Mouse (Mus musculus) hematopoietic stem cell, adult 5-6 weeks (primary cell): Measurements from ENCODE around the gene Itpr1. TPM values are rescaled to one million over a fixed set of nuclear protein-coding genes. Genes with fewer than 3 reads are reported as not detected.

ENCODE experiments used
- ATAC-seq, 2 experiments: fragments of 125-278 bp in 1 of 2; replicated peaks in 1 of 2; 2 replicates each; pipeline ENCODE4 v1.8.0; 2016 to 2017; ENCODE audit warnings: inconsistent platforms in 2 of 2, mild to moderate bottlenecking in 2 of 2, moderate number of reproducible peaks in 2 of 2, low read depth in 1 of 2, moderate TSS enrichment in 1 of 2; ENCODE audit not compliant: low FRiP score in 2 of 2, poor library complexity in 2 of 2, severe bottlenecking in 2 of 2, insufficient read depth in 1 of 2, low TSS enrichment in 1 of 2
- total RNA-seq: library from RNA; stranded (forward); fragments of 172-1452, 232-1000 nt; gene quantifications from 2 replicates; pipeline ENCODE4 v1.2.3, GENCODE M21; 2017

The Itpr1 gene
- total RNA-seq, 1 experiment from 2014 or later: 82.5 TPM

DNA sequence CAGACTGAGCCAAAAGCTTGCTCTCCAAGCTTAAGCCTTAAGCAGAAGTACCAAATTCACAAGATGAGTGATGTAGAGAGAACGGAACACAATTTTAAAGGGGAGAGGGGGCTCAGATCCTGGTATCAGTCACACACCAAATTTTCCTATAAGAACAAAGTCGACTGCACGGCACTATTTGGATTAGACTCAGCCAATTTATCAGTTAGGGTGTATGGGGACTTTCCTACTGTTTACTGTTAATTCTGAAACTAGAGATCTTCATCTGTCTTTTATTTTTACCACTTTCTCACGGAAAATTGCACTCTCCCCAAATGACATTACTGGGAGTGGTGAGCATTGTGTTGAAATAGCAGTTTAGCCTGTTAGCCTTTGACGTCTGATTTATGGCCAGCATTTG is 269.6 kb downstream of the Itpr1 start:
- ATAC-seq: no peak

DNA sequence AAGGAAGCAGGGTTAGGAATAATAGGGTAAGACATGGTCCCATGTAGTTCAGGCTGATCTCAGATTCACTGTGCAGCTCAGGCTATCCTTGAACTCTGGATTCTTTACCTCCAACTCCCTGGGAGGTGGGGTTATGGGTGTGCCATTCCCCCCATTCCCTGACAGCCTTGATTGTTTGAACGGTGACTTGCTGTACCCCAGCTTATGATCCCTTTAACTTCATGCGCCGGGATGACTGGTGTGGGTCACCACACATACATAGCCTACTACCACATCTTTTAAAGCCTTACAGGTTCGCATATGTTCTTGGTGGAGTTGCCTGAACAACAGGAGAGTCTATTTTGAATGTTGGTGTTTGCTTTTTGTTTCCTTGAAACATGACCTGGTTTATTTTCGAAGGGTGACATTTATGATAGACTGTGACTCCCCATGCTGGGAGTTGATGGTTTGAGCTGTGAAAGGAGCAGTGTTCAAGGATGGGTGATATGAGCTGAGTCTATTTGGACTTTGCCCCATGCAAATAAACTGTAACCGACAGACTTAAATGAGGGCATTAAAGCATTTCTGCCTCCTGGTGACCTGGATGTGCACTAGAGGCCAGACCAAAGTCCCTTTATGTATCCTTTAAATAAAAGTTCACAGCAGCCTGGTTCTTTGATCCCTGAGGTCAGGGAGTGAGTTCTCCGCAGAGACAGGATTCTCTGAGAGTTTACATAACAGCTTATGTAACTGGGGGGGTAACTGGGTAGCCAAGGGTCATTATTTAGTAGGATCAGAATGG is 273.5 kb downstream of the Itpr1 start:
- no peak for ATAC-seq

DNA sequence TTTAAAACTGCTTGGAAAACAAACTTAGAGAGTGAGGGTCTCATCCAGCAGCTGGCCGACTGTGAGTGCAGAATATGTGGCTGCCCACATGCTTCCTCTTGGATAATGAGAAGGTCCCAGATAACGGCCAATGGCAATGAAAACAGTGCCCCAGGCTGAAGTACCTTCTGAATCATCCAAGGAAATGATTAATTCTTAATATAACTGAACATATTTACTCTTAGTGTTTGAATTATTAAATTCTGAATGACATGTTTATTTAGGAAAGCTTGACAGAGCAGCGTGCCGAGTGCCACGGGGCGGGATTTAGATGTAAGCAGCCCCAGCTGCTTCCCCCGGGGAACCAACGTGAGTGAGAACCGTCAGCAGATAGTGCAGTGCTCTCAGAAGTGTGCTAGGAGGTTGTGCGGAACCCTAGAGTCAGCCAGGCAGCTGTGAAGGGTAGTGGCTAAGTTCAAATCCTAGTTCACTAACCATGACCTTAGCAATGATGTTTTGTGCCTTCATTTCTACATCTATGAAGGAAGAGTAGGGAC is 274.5 kb downstream of the Itpr1 start:
- no peak for ATAC-seq

DNA sequence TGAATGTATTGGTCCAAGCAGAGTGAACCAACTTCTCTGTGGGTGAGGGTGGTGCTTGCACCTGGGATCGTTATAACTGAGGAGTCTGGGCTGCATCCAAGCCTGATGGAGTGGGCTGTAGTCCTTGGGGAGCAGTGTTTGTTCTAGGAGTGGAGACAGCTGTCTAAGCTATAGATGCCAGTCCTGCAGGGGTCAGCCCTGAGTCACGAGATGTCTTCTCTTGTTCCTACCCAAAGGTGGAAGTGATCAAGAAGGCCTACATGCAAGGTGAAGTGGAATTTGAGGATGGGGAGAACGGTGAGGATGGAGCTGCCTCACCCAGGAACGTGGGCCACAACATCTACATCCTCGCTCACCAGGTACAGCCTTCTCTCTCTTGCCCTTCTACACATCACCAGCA is 275.4 kb downstream of the Itpr1 start:
- peak in 1 of 2 experiments; percentile 46; a peak in 1 of 4 replicates for ATAC-seq

DNA sequence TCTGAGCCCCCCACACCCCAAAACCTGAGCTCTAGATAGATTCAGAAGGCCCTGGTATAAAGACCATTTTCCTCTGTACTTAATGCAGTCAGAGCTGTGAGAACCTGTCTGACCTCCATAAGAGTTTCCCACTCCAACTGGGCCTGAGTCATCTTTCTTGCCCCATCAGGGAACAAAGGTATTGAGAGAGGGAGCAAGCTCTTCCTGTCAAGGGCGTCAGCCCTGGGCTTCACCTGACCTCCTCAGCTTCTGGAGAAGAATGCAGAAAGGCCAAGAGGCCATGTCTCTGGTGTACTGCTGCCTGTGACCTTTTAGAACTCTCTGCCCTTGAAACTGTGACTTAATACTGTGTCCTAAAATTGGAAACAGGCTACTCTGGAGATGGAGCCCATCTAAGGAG is 279.1 kb downstream of the Itpr1 start:
- ATAC-seq: no peak

DNA sequence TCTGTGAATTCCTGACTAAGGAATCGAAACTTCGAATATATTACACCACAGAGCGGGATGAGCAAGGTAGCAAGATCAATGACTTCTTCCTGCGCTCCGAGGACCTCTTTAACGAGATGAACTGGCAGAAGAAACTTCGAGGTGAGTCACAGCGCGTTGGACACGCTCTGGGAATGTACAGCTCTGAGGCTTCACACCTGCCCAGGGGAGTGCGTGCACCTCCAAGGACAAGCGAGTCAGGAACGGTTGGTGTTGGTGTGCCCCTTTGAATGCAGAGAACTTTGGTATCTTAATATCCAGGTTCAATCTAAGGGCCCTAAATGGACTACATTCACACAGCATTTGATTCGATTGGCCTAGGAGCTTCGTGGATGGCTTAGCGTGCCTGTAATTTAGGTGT is 280.9 kb downstream of the Itpr1 start:
- no peak for ATAC-seq

DNA sequence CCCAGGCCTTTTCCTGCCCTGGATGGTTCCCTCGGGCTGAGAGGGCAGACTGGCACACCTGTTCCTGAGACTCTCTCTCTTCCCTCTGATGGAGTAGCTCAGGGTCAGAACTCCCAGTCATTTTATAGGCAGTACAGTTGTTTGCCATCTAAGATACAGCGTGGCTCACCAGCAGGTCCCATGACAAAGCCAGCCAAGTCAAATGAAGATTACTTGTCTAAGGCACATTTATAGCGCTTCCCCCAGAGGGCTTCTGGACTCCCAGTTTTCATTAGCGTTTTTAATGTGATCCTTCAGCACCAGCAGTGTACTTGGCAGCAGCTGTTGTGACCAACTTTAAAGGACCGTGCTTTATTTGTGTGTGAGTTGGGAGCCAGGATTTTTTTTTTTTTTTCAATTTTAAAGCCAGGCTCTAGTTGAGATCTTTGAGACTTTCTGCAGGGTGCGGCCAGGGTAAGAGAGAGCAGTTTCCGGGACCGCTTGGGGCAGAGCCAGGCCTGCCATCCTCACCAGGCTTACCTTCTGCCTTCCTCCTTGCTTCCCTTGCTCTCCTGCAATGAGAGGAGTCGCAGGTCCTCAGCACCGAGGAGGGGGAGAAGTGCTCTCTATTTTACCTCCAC is 281.4 kb downstream of the Itpr1 start:
- ATAC-seq: no peak

DNA sequence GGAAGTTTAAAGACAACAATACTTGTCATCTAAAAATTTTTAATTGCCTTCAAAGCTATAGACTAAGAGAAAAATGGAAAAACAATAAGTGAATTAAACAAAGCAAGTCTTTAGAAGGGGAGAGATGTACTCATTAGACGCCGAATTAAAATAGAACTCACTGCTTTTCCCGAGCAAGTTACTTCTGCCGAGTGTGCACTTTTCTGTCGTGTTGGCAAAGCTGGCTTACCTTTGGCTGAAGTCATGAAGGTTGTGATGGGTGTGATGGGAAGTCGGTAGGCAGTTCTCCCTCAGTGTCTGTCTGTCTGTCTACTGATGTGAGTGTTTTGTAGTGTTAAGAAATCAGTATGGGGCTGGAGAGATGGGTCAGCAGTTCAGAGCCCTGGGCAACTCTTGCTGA is 282.1 kb downstream of the Itpr1 start:
- no peak for ATAC-seq

DNA sequence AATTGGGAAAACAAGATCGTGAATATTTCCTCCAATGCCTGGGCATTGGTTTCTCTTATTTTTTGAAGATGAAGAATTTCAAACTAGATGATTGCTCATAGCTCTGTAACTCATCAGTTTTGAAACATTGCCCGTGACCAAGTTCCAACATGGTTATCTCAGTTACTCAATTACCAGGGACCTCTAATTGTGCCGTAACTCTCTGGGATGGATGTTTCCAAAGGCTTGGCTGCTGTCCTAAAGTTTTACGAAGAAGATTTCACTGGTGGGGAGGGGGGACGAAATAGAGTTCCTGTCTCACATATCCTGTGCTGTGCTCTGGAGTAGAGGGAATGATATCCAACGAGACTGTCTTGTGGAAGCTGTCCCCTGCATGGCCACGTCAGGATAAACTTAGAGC is 285.2 kb downstream of the Itpr1 start:
- no peak for ATAC-seq

DNA sequence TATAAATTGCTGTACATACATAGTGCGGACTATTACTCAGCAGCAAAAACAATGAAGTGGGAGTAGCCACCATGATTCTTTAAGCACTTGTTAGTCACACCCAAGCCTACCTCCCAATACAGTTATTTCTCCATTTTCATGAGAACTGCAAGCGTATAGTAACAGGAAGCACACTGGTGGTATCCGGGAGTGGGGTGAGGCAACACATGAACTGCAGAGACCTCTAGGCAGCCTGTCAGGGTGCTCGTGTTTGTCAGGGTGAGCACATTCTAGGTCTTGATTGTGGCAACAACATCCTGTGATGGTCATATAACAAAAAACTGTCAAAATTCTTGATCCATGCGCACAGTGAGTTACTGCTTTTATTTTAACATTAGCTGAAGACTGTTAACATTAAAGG is 290.8 kb downstream of the Itpr1 start:
- ATAC-seq: peak; percentile 96 to 97

DNA sequence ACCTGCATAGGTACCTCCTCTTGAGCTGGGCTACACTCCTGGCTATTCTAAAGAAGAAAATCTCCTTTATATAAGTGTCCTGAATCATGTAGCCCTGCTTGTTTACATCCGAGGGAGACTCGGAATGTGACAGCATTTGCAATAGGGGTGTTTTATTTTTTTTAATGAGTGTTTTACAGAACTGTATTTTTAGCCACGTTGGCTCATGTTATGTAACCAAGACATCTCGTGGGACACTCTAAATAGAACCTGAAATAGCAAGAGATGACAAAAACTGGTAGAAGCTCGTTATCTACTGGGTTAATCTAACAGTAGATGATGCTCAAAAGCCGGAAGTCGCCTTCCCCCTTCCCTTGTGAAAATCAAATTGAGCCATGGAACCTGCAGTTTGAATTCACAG is 291.8 kb downstream of the Itpr1 start:
- no peak for ATAC-seq

DNA sequence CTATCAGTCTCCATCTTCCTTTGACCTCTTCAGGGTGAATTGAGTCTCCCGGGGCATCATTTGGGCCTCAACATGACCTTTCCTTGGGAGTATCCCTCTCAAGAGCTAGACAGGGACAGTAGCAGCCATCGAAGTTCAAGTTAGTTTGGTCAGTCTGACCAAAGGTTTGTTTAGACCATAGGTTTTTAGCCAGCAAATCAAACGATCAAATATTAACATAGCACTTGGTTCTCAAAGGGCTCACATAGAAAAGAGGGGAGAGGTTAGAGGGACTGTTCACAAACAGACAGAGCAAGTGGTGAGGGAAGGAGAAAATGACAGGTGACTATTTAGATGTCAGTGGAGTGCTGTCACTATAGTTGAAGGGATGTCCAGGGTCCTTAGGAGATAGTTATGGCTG is 293.3 kb downstream of the Itpr1 start:
- no peak for ATAC-seq

DNA sequence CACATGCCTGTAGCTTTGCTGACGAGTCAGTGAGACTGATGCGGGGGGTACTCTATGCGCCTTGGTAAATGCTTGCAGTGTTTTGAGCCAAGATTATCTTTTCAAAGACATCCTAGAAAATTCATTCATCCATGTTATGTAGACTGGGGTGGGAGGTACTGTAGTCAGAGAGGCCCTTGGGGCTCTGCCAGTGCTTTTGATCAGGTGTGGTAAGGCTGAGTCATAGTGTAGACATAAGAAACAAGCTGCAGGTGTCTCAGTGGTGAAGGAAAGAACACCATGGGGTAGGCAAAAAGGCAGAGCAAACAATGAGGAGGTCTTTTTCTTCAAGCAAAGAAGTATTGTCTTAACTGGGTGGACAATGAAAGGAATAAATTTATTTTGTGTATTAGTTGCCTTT is 294.4 kb downstream of the Itpr1 start:
- no peak for ATAC-seq

DNA sequence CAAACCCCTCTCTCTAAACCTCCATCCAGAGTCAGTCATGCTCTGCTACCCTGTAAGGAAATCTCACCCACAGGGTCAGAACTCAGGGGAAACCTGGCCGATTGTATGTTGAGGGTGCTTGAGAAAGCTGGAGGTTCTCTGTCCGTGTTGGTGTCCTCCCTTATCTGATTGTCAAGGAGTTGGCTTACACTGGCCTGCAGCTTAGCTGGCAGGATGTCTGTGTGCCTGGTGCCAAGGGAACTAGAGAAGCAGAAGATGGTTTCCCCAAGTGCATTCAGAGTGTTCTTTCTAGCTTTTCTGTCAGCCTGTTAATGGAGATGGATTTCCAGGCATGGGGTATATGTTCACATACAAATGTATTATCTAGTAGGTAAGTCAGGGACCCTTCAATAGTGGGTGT is 296.4 kb downstream of the Itpr1 start:
- no peak for ATAC-seq

DNA sequence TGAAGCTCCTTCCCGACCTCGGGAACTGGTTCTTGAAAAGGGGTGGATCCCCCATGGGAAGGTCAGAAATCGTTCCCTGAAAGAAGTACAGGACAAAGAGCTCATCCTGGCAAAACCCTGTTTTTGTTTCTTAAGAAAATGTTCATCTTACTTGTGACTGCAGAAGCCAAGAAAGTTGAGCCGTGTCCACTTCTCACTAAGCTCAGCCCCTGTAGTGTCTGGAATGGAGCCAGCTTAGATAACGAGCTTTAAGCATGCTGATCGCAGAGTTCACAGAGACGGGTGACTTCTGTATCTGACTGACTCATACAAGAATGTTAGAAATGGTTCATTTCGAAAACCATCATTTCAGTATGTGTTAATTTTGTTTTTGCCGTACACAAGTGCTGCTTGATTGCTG is 297.2 kb downstream of the Itpr1 start:
- no peak for ATAC-seq

DNA sequence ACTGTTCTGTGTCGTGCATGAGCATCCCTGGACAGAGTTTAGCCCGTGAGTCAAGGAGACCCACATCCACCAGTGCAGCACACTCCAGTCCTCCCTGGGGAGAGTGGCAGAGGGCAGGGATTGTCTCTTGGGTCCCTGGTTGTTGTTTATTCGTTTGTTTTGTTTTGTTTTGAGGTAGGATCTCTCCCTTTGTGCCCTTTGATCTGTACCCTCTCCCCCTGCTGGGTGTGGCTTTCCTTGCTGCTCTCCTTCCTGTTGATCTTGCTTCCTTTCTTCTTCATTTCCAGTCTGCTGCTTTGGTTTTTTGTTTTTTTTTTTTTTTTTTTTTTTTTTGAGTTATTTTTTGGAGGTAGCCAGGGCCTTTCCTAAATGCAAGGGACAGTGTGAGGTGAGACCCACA is 299.2 kb downstream of the Itpr1 start:
- no peak for ATAC-seq

DNA sequence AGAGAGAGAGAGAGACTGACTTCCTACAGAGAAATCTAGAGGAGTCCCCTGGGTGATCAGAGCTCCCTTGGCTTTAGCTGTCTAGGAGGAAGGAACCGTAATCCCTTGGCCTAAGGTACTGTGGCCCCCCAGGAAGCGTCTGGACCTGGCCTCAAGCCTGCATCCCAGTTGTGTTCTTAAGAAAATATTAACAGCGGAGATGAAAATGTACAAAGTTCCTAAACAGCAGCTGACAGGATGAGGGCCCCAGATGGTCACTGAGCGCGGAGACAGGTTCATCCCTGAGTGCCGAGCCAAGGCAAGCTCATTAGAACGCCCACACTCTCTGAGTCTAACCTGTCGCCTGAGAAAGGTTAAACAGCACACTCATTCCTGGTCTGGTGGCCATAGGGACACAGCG is 300.1 kb downstream of the Itpr1 start:
- ATAC-seq: no peak

DNA sequence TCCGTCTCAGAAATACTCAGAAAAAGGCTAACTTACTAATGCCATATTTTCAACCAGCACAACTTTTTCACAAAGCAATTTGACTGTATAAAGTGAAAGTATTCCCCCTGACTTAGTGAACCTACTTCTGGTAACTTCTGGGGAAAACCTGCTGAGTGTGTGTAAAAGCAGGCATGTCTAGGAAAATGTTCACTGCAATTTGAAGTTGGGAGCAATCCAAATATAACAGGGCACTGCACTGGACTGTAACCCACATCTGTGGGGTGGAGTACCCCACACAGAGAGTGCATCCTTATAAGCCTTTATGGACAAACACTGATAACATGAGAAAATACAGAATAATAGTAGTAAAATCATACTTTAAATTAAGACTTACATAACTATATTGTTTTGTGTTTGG is 303.4 kb downstream of the Itpr1 start:
- ATAC-seq: no peak
